Mouse (Mus musculus): ENCODE measurements around the gene Tbc1d8. TPM values are rescaled to one million over a fixed set of nuclear protein-coding genes. Genes with fewer than 3 reads are reported as not detected.
A peak's percentile ranks its signal among the peaks of the same experiment; 100 is the strongest.

The Tbc1d8 gene
- polyA plus RNA-seq, 1 experiment = 5.1 TPM

DNA sequence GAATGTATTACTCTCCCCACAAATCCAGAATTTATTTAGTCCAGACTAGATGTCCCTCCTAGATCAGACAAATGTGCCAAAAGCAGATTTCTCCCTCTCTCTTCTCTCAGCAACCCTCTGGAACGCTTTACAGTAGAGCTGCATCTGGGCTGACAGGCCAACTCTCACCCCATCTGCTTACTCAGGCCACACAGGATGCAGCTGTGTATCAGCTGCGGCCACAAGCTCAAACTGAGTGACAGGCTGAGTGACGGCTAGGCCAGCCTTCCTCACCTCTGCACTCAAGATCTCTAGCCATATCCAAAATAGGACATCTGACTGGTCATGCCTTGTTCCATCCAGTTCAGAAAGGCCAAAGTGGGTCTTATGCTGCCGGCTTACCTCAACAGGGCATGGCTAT, 82.2 kb downstream of the Tbc1d8 start:
- Histone ChIP-seq H3K27ac (ENCODE audit: insufficient read depth, low read depth, low read length) (no peak overlapping the region), H3K4me1 (ENCODE audit: control insufficient read depth, insufficient read depth, low read length) (no peaks in the 10 kb centered on the region), H3K27me3 (replicated peaks; ENCODE audit: control insufficient read depth, insufficient read depth, low read length) (no peaks in the 10 kb centered on the region), H3K4me3 (ENCODE audit: insufficient read depth, low read depth, low read length) (no peak overlapping the region), H3K36me3 (ENCODE audit: control insufficient read depth, insufficient read depth, low read length) (no peaks in the 10 kb centered on the region)
- TF ChIP-seq POLR2A (IDR thresholded peaks at IDR 0.05; ENCODE audit: low read depth, low read length) (no peak), CTCF (conservative IDR thresholded peaks at IDR 0.05; ENCODE audit: insufficient read depth, insufficient read length, low read depth, low read length) (no peak)
- DNase-seq = no peak
- WGBS = 72% methylated on average over 4 of the region's 4 CpGs

DNA sequence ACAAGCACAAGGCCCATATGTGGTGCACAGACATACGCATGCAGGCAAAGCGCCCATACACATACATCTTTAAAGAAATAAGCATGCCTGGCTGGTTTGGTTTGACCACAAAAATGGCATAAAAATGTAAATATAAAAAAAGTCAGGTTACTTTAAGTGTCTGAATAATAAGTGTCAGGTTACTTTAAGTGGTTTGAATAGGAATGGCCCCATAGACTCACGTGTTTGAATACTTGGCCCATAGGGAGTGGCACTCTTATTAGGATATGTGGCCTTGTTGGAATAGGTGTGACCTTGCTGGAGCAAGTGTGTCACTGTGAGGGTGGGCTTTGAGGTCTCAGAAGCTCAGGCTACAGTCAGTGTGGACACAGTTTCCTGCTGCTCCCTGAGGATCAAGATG, 83.9 kb downstream of the Tbc1d8 start:
- Histone ChIP-seq H3K36me3 (ENCODE audit: control insufficient read depth, insufficient read depth, low read length) (no peaks in the 10 kb centered on the region), H3K27ac (ENCODE audit: insufficient read depth, low read depth, low read length) (no peak overlapping the region), H3K27me3 (replicated peaks; ENCODE audit: control insufficient read depth, insufficient read depth, low read length) (no peaks in the 10 kb centered on the region), H3K4me3 (ENCODE audit: insufficient read depth, low read depth, low read length) (no peak overlapping the region), H3K4me1 (ENCODE audit: control insufficient read depth, insufficient read depth, low read length) (no peaks in the 10 kb centered on the region)
- WGBS = 91% methylated on average over 3 of the region's 3 CpGs
- TF ChIP-seq POLR2A (IDR thresholded peaks at IDR 0.05; ENCODE audit: low read depth, low read length) = no peak
- no peak for TF ChIP-seq CTCF (conservative IDR thresholded peaks at IDR 0.05; ENCODE audit: insufficient read depth, insufficient read length, low read depth, low read length)
- DNase-seq = no peak

DNA sequence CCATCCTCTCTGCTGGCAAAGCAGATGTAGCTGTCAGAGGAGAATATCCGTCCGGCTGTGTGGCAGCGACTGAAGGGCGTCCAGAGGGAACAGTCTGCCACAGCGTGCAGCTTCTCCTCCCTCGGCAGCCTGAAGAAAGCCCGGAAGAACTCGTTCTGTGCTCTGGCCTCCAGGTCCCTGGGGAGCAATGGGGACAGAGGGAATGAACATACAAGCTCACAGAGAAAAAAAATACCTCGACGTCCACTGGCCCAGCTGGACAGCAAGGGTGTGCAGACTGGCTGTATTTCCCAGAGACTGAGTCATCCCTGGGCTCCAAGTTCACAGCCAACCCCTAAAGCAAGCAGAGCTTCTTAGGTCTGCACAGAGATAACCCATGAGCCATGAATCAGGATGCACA, 84.5 kb downstream of the Tbc1d8 start:
- Histone ChIP-seq H3K4me3 (ENCODE audit: insufficient read depth, low read depth, low read length) (no peak overlapping the region), H3K4me1 (ENCODE audit: control insufficient read depth, insufficient read depth, low read length) (no peaks in the 10 kb centered on the region), H3K36me3 (ENCODE audit: control insufficient read depth, insufficient read depth, low read length) (no peaks in the 10 kb centered on the region), H3K27ac (ENCODE audit: insufficient read depth, low read depth, low read length) (no peak overlapping the region; the same call in 1 of the 2 replicates), H3K27me3 (replicated peaks; ENCODE audit: control insufficient read depth, insufficient read depth, low read length) (no peaks in the 10 kb centered on the region)
- DNase-seq = peak; percentile 56
- TF ChIP-seq CTCF (conservative IDR thresholded peaks at IDR 0.05; ENCODE audit: insufficient read depth, insufficient read length, low read depth, low read length) = no peak
- TF ChIP-seq POLR2A (IDR thresholded peaks at IDR 0.05; ENCODE audit: low read depth, low read length) = no peak
- 55% methylated on average over 10 of the region's 10 CpGs for WGBS

DNA sequence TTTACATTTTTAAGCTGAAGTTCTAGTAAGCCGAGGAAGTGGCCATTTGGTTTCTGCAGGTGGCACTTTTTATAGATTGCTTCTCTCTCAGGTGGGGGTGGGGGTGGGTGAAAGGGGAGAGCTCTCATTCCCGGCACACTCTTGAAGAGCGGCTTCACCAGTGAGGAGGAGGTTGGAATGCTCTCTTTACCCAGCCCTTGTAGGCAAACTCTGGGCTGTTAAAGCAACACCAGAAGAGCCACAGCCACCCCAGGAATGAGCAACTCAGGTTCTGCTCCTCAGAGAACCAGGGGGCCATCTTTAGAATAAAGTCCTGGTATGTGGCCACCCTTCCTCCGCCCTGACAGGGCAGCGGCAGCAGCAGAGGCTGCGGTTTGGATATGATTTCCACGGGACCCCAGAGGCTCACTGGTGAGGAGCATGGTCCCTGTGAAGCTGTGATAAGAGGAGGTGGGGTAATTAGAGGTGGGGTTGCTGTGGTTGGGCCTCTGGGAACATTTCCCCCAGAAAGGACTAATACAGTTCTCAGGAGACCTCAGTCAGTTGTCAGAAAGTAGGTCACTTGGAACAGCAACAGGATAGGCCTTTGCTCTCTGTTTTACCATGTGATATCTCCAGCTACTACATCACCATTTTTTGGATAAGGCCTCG, 85.2 kb downstream of the Tbc1d8 start:
- DNase-seq = peak; percentile 22
- no peaks in the 10 kb centered on the region for H3K4me1 ChIP-seq (ENCODE audit: control insufficient read depth, insufficient read depth, low read length)
- no peak overlapping the region for H3K27ac ChIP-seq (ENCODE audit: insufficient read depth, low read depth, low read length)
- H3K27me3 ChIP-seq (replicated peaks; ENCODE audit: control insufficient read depth, insufficient read depth, low read length) = no peaks in the 10 kb centered on the region
- 87% methylated on average over 8 of the region's 8 CpGs for WGBS
- no peaks in the 10 kb centered on the region for H3K36me3 ChIP-seq (ENCODE audit: control insufficient read depth, insufficient read depth, low read length)
- TF ChIP-seq POLR2A (IDR thresholded peaks at IDR 0.05; ENCODE audit: low read depth, low read length) = no peak
- no peak for TF ChIP-seq CTCF (conservative IDR thresholded peaks at IDR 0.05; ENCODE audit: insufficient read depth, insufficient read length, low read depth, low read length)
- H3K4me3 ChIP-seq (ENCODE audit: insufficient read depth, low read depth, low read length) = no peak overlapping the region

DNA sequence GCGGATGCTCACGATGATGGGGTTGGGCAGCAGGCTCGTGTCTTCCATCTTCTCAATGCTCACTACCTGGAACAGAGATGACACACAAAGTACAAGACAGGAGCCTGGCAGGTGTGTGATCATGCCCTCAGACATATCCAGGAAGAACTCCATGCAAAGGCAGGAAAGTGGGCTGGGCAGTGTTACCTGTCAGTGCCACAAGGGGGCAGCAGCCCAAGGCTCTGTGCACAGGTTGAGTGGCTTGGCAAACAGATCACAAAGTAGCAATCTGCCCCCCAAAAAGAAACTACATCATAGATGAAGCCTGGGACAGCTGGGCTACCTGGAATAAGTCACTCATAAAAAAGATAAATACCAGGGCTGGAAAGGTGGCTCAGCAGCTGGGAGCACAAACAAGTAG, 86.4 kb downstream of the Tbc1d8 start:
- H3K4me3 ChIP-seq (ENCODE audit: insufficient read depth, low read depth, low read length) = no peak overlapping the region
- H3K27ac ChIP-seq (ENCODE audit: insufficient read depth, low read depth, low read length) = no peak overlapping the region
- TF ChIP-seq CTCF (conservative IDR thresholded peaks at IDR 0.05; ENCODE audit: insufficient read depth, insufficient read length, low read depth, low read length) (peak; percentile 94), POLR2A (IDR thresholded peaks at IDR 0.05; ENCODE audit: low read depth, low read length) (no peak)
- no peaks in the 10 kb centered on the region for H3K27me3 ChIP-seq (replicated peaks; ENCODE audit: control insufficient read depth, insufficient read depth, low read length)
- 67% methylated on average over 3 of the region's 3 CpGs for WGBS
- DNase-seq = peak; percentile 78
- no peaks in the 10 kb centered on the region for H3K4me1 ChIP-seq (ENCODE audit: control insufficient read depth, insufficient read depth, low read length)
- H3K36me3 ChIP-seq (ENCODE audit: control insufficient read depth, insufficient read depth, low read length) = no peaks in the 10 kb centered on the region

DNA sequence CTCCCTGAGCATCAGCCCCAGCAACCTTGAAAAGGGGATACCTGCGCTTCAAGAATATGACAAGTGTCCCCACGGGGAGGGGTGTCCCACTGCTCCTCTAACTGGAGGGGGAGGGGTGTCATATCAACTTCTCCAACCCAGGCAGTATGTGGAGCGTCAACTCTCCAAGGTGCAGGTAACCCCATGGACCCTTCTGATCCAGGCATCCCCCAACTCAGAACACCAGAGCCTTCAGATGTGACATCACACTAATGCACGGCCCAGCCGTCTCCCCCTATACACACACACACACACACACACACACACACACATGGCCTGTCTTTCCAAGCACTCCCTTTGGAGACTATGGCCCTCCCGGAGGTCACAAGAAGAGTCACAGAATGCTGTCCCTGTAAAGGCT, 86.9 kb downstream of the Tbc1d8 start:
- TF ChIP-seq CTCF (conservative IDR thresholded peaks at IDR 0.05; ENCODE audit: insufficient read depth, insufficient read length, low read depth, low read length) (no peak), POLR2A (IDR thresholded peaks at IDR 0.05; ENCODE audit: low read depth, low read length) (no peak)
- Histone ChIP-seq H3K4me1 (ENCODE audit: control insufficient read depth, insufficient read depth, low read length) (no peaks in the 10 kb centered on the region), H3K36me3 (ENCODE audit: control insufficient read depth, insufficient read depth, low read length) (no peaks in the 10 kb centered on the region), H3K27me3 (replicated peaks; ENCODE audit: control insufficient read depth, insufficient read depth, low read length) (no peaks in the 10 kb centered on the region), H3K4me3 (ENCODE audit: insufficient read depth, low read depth, low read length) (no peak overlapping the region), H3K27ac (ENCODE audit: insufficient read depth, low read depth, low read length) (no peak overlapping the region)
- no peak for DNase-seq
- 87% methylated on average over 6 of the region's 6 CpGs for WGBS

DNA sequence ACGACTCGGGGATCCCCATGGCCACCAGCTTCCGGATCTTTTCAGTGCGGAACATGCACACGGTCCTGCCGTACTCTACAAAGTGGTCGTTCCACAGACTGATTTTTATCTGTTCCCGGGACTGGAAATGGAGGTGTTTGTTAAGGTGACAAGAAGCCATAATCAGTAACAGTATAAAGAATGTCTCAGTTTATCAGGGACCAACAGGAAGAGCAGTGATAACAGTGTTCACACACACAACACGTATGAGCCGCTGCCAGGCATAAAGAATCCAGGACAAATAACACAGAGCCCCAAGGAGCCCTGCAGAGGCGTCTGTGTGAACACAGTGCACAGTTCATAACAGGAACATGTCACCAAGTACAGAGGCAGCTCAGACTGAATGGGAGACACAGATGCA, 89.2 kb downstream of the Tbc1d8 start:
- Histone ChIP-seq H3K36me3 (ENCODE audit: control insufficient read depth, insufficient read depth, low read length) (no peaks in the 10 kb centered on the region), H3K27me3 (replicated peaks; ENCODE audit: control insufficient read depth, insufficient read depth, low read length) (no peaks in the 10 kb centered on the region), H3K4me3 (ENCODE audit: insufficient read depth, low read depth, low read length) (no peak overlapping the region), H3K27ac (ENCODE audit: insufficient read depth, low read depth, low read length) (no peak overlapping the region), H3K4me1 (ENCODE audit: control insufficient read depth, insufficient read depth, low read length) (no peaks in the 10 kb centered on the region)
- TF ChIP-seq CTCF (conservative IDR thresholded peaks at IDR 0.05; ENCODE audit: insufficient read depth, insufficient read length, low read depth, low read length) (no peak), POLR2A (IDR thresholded peaks at IDR 0.05; ENCODE audit: low read depth, low read length) (no peak)
- WGBS = 91% methylated on average over 11 of the region's 11 CpGs
- no peak for DNase-seq

All from kidney, adult 2 months (tissue).